Mouse (Mus musculus): Measurements from ENCODE around the gene Cenps. TPM values are rescaled to one million over a fixed set of nuclear protein-coding genes. Genes with fewer than 3 reads are reported as not detected.
"Not testable (repeated sequence)": the region's sequence is repeated elsewhere in the genome, so short reads cannot be mapped to it uniquely, and the experiment has no call there.

Gene Cenps
- polyA plus RNA-seq, 1 experiment from 2014 or later = 53.7 TPM

- Histone ChIP-seq H3K9me3 (ENCODE audit: control insufficient read depth, low read length) (no peaks in the 10 kb centered on the region), H3K27me3 (ENCODE audit: control insufficient read depth, insufficient read depth, low read length) (no peaks in the 10 kb centered on the region), H3K27ac (replicated peaks; ENCODE audit: low read depth, low read length) (no peak overlapping the region), H3K4me1 (ENCODE audit: control insufficient read depth, insufficient read depth, low read length) (no peaks in the 10 kb centered on the region), H3K4me2 (ENCODE audit: low read depth, severe bottlenecking) (no peak overlapping the region), H3K4me3 (ENCODE audit: low read depth, low read length) (no peak overlapping the region), H3K9ac (ENCODE audit: low read length) (no peak overlapping the region), H3K36me3 (ENCODE audit: control insufficient read depth, insufficient read depth, low read length) (no peaks in the 10 kb centered on the region)
- 89% methylated on average over 6 of the region's 6 CpGs for WGBS
- ATAC-seq (ENCODE audit: insufficient number of reproducible peaks, low FRiP score, low TSS enrichment, low read depth) = no peak
- DNase-seq (ENCODE audit: low spot score) = no peak
These were observed 36.2 kb upstream of the Cenps start for GRCm38 (mm10) chr4:149173661-149174060.

- Histone ChIP-seq H3K36me3 (ENCODE audit: control insufficient read depth, insufficient read depth, low read length) (no peaks in the 10 kb centered on the region), H3K27ac (replicated peaks; ENCODE audit: low read depth, low read length) (no peak overlapping the region), H3K4me1 (ENCODE audit: control insufficient read depth, insufficient read depth, low read length) (no peaks in the 10 kb centered on the region), H3K4me3 (ENCODE audit: low read depth, low read length) (no peak overlapping the region), H3K4me2 (ENCODE audit: low read depth, severe bottlenecking) (no peak overlapping the region), H3K27me3 (ENCODE audit: control insufficient read depth, insufficient read depth, low read length) (no peaks in the 10 kb centered on the region), H3K9me3 (ENCODE audit: control insufficient read depth, low read length) (no peaks in the 10 kb centered on the region), H3K9ac (ENCODE audit: low read length) (no peak overlapping the region)
- DNase-seq (ENCODE audit: low spot score) (no peak), ATAC-seq (ENCODE audit: insufficient number of reproducible peaks, low FRiP score, low TSS enrichment, low read depth) (no peak)
- 89% methylated on average over 2 of the region's 2 CpGs for WGBS
These were observed 35.2 kb upstream of the Cenps start for GRCm38 (mm10) chr4:149172666-149173065.

- ATAC-seq (ENCODE audit: insufficient number of reproducible peaks, low FRiP score, low TSS enrichment, low read depth) = no peak
These were observed 34.7 kb upstream of the Cenps start for GRCm38 (mm10) chr4:149172083-149172482.

DNA sequence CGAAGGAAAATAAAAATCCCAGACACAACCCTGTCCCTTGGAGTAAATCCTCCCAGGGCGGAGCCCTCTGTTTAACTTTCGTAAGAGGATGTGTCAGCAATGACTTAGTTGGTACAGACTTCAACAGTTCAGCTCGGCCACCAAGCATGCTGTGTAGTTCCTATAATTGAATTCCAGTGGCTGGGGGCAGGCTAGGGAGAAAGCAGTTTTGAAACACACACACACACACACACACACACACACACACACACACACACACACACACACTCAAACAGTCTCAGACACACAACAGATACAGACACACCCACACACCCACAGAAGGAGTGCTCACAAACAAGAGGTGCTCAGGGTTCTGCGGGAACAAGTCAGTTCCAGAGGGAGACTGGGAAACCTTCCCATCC is 34.2 kb upstream of the Cenps start:
- no peaks in the 10 kb centered on the region for H3K4me1 ChIP-seq (ENCODE audit: control insufficient read depth, insufficient read depth, low read length)
- H3K9me3 ChIP-seq (ENCODE audit: control insufficient read depth, low read length) = no peaks in the 10 kb centered on the region
- no peaks in the 10 kb centered on the region for H3K36me3 ChIP-seq (ENCODE audit: control insufficient read depth, insufficient read depth, low read length)
- WGBS = 83% methylated on average over 5 of the region's 5 CpGs
- no peak overlapping the region for H3K9ac ChIP-seq (ENCODE audit: low read length)
- H3K4me2 ChIP-seq (ENCODE audit: low read depth, severe bottlenecking) = no peak overlapping the region
- H3K27me3 ChIP-seq (ENCODE audit: control insufficient read depth, insufficient read depth, low read length) = no peaks in the 10 kb centered on the region
- H3K27ac ChIP-seq (replicated peaks; ENCODE audit: low read depth, low read length) = no peak overlapping the region
- no peak overlapping the region for H3K4me3 ChIP-seq (ENCODE audit: low read depth, low read length)
- ATAC-seq (ENCODE audit: insufficient number of reproducible peaks, low FRiP score, low TSS enrichment, low read depth) = no peak
- no peak for DNase-seq (ENCODE audit: low spot score)

More at GRCm38 (mm10) chr4:149172083-149172482, 34.7 kb upstream of the Cenps start:
- H3K27me3 ChIP-seq (ENCODE audit: control insufficient read depth, insufficient read depth, low read length) = no peaks in the 10 kb centered on the region
- no peak for DNase-seq (ENCODE audit: low spot score)
- H3K4me3 ChIP-seq (ENCODE audit: low read depth, low read length) = no peak overlapping the region
- no peak overlapping the region for H3K9ac ChIP-seq (ENCODE audit: low read length)
- no peaks in the 10 kb centered on the region for H3K4me1 ChIP-seq (ENCODE audit: control insufficient read depth, insufficient read depth, low read length)
- no peaks in the 10 kb centered on the region for H3K9me3 ChIP-seq (ENCODE audit: control insufficient read depth, low read length)
- no peak overlapping the region for H3K27ac ChIP-seq (replicated peaks; ENCODE audit: low read depth, low read length)
- 92% methylated on average over 5 of the region's 5 CpGs for WGBS
- H3K36me3 ChIP-seq (ENCODE audit: control insufficient read depth, insufficient read depth, low read length) = no peaks in the 10 kb centered on the region
- no peak overlapping the region for H3K4me2 ChIP-seq (ENCODE audit: low read depth, severe bottlenecking)

- Histone ChIP-seq H3K27ac (replicated peaks; ENCODE audit: low read depth, low read length) (no peak overlapping the region), H3K9ac (ENCODE audit: low read length) (no peak overlapping the region), H3K4me1 (ENCODE audit: control insufficient read depth, insufficient read depth, low read length) (peaks cover 5% of the 10 kb centered on the region; the same call in 1 of the 2 replicates), H3K36me3 (ENCODE audit: control insufficient read depth, insufficient read depth, low read length) (no peaks in the 10 kb centered on the region), H3K4me2 (ENCODE audit: low read depth, severe bottlenecking) (no peak overlapping the region), H3K27me3 (ENCODE audit: control insufficient read depth, insufficient read depth, low read length) (no peaks in the 10 kb centered on the region), H3K9me3 (ENCODE audit: control insufficient read depth, low read length) (no peaks in the 10 kb centered on the region), H3K4me3 (ENCODE audit: low read depth, low read length) (no peak overlapping the region)
- 70% methylated on average over 7 of the region's 7 CpGs for WGBS
- ATAC-seq (ENCODE audit: insufficient number of reproducible peaks, low FRiP score, low TSS enrichment, low read depth) (no peak), DNase-seq (ENCODE audit: low spot score) (no peak)
These were observed 33.0 kb upstream of the Cenps start for GRCm38 (mm10) chr4:149170394-149170931.

- H3K27ac ChIP-seq (replicated peaks; ENCODE audit: low read depth, low read length); H3K4me2 ChIP-seq (ENCODE audit: low read depth, severe bottlenecking); H3K9me3 ChIP-seq (ENCODE audit: control insufficient read depth, low read length); DNase-seq (ENCODE audit: low spot score); H3K27me3 ChIP-seq (ENCODE audit: control insufficient read depth, insufficient read depth, low read length); ATAC-seq (ENCODE audit: insufficient number of reproducible peaks, low FRiP score, low TSS enrichment, low read depth); H3K4me3 ChIP-seq (ENCODE audit: low read depth, low read length); H3K4me1 ChIP-seq (ENCODE audit: control insufficient read depth, insufficient read depth, low read length); H3K9ac ChIP-seq (ENCODE audit: low read length); H3K36me3 ChIP-seq (ENCODE audit: control insufficient read depth, insufficient read depth, low read length): not testable (repeated sequence)
- whole genome bisulfite sequencing = 89% methylated on average over 7 of the region's 8 CpGs
These were observed 32.5 kb upstream of the Cenps start for GRCm38 (mm10) chr4:149169926-149170325.

DNA sequence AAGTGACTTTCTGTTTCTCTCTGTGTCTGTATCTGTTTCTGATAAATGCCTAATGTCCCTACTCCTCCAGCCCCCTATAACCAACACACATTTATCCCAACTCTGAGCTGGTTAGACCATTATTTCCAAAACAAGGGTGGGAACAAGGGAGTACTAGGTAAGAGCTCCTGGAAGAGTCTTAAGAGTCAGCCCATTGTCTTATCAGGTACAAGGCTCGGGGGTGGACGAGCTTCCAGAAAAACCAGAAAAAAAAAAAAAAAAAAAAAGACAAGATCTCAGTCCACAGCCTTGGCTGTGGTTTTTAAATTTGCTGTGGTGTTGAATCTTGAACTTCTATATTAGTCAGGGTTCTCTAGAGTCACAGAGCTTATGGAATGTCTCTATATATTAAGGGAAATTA is 30.6 kb upstream of the Cenps start:
- 68% methylated on average over 2 of the region's 2 CpGs for WGBS
- no peak overlapping the region for H3K4me3 ChIP-seq (ENCODE audit: low read depth, low read length)

DNA sequence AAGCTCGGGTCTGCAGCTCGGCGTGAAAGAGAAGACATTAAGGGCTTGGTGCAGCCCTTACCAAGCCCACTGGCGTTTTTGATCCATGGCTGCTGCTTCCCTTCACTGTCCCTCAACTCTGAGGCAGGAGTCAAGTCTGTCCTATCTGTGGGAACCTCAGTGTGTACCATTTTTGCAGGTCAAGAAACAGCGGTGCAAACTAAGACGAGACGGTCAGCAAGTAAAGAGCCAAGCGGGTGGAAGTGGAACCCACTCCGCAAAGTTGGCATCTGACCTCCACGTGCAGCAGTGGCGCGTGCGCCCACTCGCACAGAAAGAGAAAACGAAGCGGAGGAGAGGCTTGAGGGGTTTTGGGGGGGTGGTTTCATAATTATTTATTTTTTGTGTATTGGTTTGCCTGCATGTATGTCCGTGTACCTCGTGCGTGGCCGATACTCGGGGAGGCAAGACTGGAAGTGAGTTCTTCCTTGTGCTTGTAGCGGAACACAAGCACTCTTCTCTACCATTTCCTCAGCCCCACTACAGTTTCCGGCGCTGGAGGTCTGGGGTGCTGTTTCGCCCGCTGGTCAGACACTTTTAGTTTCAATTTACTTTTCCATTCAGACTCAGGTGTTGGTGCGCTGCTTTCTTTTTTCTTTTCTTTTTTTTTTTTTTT is 29.7 kb upstream of the Cenps start:
- peaks cover 5% of the 10 kb centered on the region; the same call in 1 of the 2 replicates for H3K4me1 ChIP-seq (ENCODE audit: control insufficient read depth, insufficient read depth, low read length)
- H3K27ac ChIP-seq (replicated peaks; ENCODE audit: low read depth, low read length) = peak overlapping the region; percentile 60; the same call in 1 of the 2 replicates
- H3K4me3 ChIP-seq (ENCODE audit: low read depth, low read length) = peak overlapping the region; percentile 98
- H3K27me3 ChIP-seq (ENCODE audit: control insufficient read depth, insufficient read depth, low read length) = no peaks in the 10 kb centered on the region
- ATAC-seq (ENCODE audit: insufficient number of reproducible peaks, low FRiP score, low TSS enrichment, low read depth) (peak; percentile 68), DNase-seq (ENCODE audit: low spot score) (no peak)
- under 1% methylated on average over 27 of the region's 27 CpGs for WGBS
- H3K4me2 ChIP-seq (ENCODE audit: low read depth, severe bottlenecking) = peak overlapping the region; percentile 79
- no peaks in the 10 kb centered on the region for H3K36me3 ChIP-seq (ENCODE audit: control insufficient read depth, insufficient read depth, low read length)
- peak overlapping the region; percentile 90 for H3K9ac ChIP-seq (ENCODE audit: low read length)
- H3K9me3 ChIP-seq (ENCODE audit: control insufficient read depth, low read length) = no peaks in the 10 kb centered on the region

More for the DNA sequence above, 30.6 kb upstream of the Cenps start:
- peaks cover 5% of the 10 kb centered on the region; the same call in 1 of the 2 replicates for H3K4me1 ChIP-seq (ENCODE audit: control insufficient read depth, insufficient read depth, low read length)
- no peak for DNase-seq (ENCODE audit: low spot score)
- H3K27ac ChIP-seq (replicated peaks; ENCODE audit: low read depth, low read length) = no peak overlapping the region
- H3K4me2 ChIP-seq (ENCODE audit: low read depth, severe bottlenecking) = no peak overlapping the region
- H3K9ac ChIP-seq (ENCODE audit: low read length) = no peak overlapping the region
- no peaks in the 10 kb centered on the region for H3K36me3 ChIP-seq (ENCODE audit: control insufficient read depth, insufficient read depth, low read length)
- no peak for ATAC-seq (ENCODE audit: insufficient number of reproducible peaks, low FRiP score, low TSS enrichment, low read depth)
- no peaks in the 10 kb centered on the region for H3K9me3 ChIP-seq (ENCODE audit: control insufficient read depth, low read length)
- no peaks in the 10 kb centered on the region for H3K27me3 ChIP-seq (ENCODE audit: control insufficient read depth, insufficient read depth, low read length)

Measured in limb, embryonic 11.5 days (tissue).